Mouse (Mus musculus) adrenal gland, postnatal 4 days (tissue): Measurements from ENCODE around the gene Edar. TPM values are rescaled to one million over a fixed set of nuclear protein-coding genes. Genes with fewer than 3 reads are reported as not detected.

Experiments used
- DNase-seq, 2 experiments: peaks; one replicate each; pipeline ENCODE4 v3.0.0; 2021 to 2022; ENCODE audit warnings: low spot score in 2 of 2, mixed read lengths in 2 of 2
- total RNA-seq, 2 experiments: library from RNA; stranded (reverse); gene quantifications; 2 replicates each; pipeline ENCODE4 v1.2.3; 2021

The Edar gene
- total RNA-seq, 2 experiments from 2014 or later: 0.28 TPM

- DNase-seq: no peak
These were observed 24.0 kb downstream of the Edar start for GRCm38 (mm10) chr10:58651270-58652042.

- no peak for DNase-seq
These were observed 26.7 kb downstream of the Edar start for GRCm38 (mm10) chr10:58648787-58649186.

GRCm38 (mm10) chr10:58644671-58645070 is 30.8 kb downstream of the Edar start:
- DNase-seq: no peak

- no peak for DNase-seq
These were observed 31.3 kb downstream of the Edar start for GRCm38 (mm10) chr10:58644194-58644593.

- DNase-seq: no peak
These were observed 32.5 kb downstream of the Edar start for GRCm38 (mm10) chr10:58643001-58643400.

GRCm38 (mm10) chr10:58641631-58642030 is 33.8 kb downstream of the Edar start:
- no peak for DNase-seq

- no peak for DNase-seq
These were observed 34.7 kb downstream of the Edar start for GRCm38 (mm10) chr10:58640446-58641400.

GRCm38 (mm10) chr10:58639291-58639690 is 36.2 kb downstream of the Edar start:
- no peak for DNase-seq

- DNase-seq: no peak
These were observed 38.9 kb downstream of the Edar start for GRCm38 (mm10) chr10:58636431-58637080.

GRCm38 (mm10) chr10:58633507-58633906 is 41.9 kb downstream of the Edar start:
- DNase-seq: no peak

GRCm38 (mm10) chr10:58627569-58627968 is 47.9 kb downstream of the Edar start:
- no peak for DNase-seq

GRCm38 (mm10) chr10:58624848-58625711 is 50.4 kb downstream of the Edar start:
- no peak for DNase-seq

GRCm38 (mm10) chr10:58619266-58619665 is 56.2 kb downstream of the Edar start:
- DNase-seq: no peak

GRCm38 (mm10) chr10:58618501-58619216 is 56.8 kb downstream of the Edar start:
- DNase-seq: no peak

GRCm38 (mm10) chr10:58616565-58616964 is 58.9 kb downstream of the Edar start:
- DNase-seq: no peak

GRCm38 (mm10) chr10:58614601-58615000 is 60.9 kb downstream of the Edar start:
- no peak for DNase-seq

GRCm38 (mm10) chr10:58610484-58611261 is 64.8 kb downstream of the Edar start:
- no peak for DNase-seq

- DNase-seq: no peak
These were observed 66.6 kb downstream of the Edar start for GRCm38 (mm10) chr10:58608858-58609257.

GRCm38 (mm10) chr10:58606356-58606755 is 69.1 kb downstream of the Edar start:
- DNase-seq: no peak
